Mouse (Mus musculus) CD4-positive, CD25-positive, alpha-beta regulatory T cell, adult 4 months (primary cell): ENCODE results near the gene Mctp2. TPM values are rescaled to one million over a fixed set of nuclear protein-coding genes. Genes with fewer than 3 reads are reported as not detected.

Source experiments
- ATAC-seq: one replicate; pipeline ENCODE4 v1.8.0; 2017
- polyA plus RNA-seq, 2 experiments: library from polyadenylated mRNA; unstranded; fragments of 100-300 nt; shearing (Covaris generic); gene quantifications; one replicate each; pipeline ENCODE4 v1.2.1; 2017

Mctp2 gene
- polyA plus RNA-seq = 1 to 10 TPM; 2.1 to 2.8 TPM

DNA sequence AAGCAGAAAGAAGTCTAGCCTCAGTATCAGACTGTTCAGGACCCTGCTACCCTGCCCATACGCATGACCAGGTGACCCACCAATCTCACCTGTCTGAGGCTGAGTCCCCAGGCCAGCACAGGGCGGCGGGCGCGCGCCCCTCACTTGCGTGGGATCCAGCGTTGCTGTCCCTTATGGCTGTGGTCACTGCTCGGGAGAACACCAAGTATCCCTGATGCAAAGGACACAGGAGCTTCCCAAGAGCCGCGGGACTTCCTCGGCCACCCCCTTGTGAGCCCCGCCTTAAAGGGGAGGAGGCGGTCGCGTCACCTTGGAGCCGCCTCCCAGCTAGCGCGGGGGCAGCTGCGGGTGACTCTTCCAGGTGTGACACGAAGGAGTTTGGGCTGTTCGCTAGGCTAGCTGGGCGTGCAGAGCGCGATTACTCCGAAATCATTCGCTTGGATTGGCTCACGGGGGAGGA lies at the start of gene Mctp2:
Mctp2 (minus strand) TSS at position 227 of the 460 bp plus-strand sequence.
- ATAC-seq = peak; percentile 90

DNA sequence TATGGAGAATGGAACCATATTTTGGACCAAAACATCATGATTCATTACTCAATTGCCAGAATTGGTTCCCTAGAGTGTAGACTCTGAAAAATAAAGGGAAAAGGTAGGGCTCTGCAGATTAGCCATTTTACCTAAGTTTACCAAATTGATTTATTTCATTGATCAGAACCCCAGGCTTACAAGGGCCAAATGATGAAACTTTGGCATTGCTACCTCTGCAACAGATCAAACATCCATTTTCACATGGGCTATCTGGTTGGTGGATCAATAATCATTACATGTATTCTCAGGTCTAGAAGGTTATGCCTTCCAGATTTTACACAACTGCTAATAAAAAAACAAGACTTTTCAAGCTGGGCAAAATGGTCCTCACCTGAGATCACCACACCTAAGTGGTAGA lies 39.5 kb upstream of the Mctp2 start:
- no peak for ATAC-seq

DNA sequence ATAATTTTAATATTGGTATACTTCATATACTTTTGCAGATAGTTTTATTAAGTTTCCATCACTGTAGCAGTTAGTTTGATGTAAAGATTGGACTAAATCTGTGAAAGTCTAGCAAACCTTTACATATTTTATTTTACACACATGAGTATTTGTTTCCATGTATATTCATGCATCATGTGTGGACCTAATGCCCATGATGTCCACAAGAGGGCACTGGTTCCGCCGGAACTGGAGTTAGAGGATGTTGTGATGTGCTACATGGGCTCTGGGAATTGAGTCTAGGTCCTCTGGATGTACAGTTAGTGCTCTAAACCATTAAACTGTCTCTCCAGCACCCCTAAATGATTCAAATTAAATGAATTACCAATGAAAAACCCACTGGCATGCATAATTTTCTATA lies 37.3 kb upstream of the Mctp2 start:
- no peak for ATAC-seq

DNA sequence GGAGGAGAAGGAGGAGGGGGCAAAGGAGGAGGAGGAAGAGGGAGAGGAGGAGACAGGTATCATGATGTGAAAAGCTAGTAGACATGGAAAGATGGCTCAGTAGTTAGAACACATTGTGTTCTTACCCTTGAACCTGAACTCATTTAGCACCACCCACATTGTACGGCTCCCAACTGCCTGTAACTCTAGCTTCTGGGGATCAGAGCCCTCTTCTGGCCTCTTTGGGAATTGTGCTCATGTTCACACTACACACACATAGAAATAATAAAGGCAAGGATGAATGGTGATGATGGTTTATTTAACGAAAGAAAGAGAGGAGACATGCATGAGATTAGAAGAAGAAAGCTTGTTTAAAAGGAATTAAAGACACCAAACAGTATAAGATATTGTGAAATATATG lies 36.4 kb upstream of the Mctp2 start:
- no peak for ATAC-seq

DNA sequence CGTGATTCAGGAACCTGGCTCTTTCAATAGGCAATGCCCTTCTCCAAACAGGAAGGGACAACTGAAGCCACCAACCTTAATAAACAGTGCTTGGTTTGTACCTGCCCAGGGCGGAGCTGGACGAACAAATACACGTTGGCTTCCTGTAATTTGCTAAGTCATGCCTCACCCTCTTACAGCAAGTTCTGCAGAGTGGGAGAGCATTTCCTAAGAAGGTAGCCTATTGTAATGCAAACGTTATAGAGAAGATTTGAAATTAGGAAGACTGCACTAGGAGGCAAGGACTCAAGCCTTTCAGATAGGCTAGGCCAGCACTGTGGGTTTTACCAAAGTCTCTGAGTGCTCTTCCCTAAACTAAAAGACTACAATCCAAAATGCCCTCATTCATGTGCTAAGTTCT lies 19.6 kb upstream of the Mctp2 start:
- no peak for ATAC-seq

DNA sequence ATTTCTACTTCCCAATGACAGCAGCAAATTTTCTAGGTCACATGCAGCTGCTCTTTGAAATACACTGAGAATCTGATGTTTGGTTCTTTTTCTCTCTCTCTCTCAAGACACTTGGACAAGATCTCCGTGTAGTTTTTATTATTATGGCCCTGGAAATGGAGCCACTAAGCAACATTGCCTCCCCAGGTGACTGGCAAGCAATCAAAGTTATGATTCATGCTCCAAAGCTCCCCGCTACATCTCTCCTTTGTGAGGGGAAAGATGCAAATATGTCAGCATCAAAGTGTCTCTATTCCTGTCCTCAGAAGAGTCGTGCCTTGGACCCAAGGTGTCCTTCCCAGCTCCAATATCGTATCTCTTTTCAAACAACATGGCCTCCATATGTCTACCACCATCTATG lies 14.5 kb upstream of the Mctp2 start:
- ATAC-seq = no peak

DNA sequence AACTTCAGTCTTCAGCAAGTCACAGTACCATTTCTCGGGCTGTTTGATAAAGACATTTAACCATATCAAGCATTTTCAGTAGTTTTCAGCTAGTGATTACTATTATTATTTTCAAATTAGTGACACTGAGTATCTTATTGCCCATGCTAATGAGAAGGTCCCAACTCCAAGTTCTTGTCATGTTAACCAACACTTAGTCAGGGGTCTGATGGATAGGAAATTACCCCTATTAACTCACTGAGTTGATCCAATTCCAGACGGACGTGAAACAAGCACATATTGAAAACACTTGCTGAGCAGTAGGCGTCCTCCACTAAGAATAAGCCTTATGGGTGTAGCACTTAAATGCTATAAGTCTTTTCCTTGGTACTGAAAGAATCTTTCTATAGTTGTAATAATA lies 14.0 kb upstream of the Mctp2 start:
- no peak for ATAC-seq

DNA sequence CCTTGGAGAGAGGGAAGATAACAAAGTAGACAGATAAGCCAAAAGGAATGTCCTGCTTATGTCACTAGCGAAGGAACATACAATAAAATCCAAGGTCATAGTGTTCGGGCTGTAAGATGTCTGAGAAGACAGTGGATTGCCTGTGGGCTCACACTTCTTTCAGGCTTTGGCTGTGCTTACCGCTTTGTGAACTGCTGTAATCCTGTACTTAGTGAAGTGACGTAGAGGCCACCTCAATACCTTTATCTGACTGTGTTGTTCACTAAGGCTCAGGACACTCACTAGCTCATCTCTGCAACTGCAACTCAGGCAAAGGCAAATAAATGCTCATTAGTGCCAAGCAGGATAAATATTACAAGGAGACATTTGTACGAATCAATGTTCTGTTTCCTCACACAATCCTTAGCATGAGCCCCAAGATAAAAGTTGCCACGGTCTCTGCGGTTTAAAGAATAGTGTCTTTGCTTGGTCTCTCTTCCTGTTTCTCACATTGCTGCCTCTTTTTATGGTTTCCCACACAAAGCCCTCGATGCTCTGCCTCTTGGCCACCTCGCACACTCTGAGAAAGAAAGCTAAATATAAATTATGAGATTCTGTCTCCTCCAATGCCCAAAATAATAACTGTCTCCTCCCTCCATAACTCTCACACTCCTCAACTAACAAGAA lies 8.1 kb upstream of the Mctp2 start:
- ATAC-seq = peak; percentile 62

DNA sequence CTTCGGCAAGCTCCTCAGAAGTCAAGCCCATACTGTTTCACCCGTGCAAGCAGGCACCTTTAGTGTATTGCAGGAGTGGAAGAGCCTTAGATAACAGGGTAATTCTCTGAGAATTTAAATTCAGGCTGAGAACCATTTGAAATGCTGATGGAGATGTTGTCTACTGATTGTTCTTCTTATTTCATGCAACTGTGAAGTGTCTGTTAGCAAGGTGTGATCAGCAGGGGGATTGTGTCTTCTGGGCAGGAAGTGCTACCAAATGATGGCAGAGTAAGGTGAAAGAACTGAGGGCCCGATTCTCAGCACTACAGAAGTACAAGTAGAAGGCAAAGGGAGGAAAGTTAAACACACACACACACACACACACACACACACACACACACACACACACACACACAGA lies 7.5 kb upstream of the Mctp2 start:
- peak; percentile 62 for ATAC-seq

DNA sequence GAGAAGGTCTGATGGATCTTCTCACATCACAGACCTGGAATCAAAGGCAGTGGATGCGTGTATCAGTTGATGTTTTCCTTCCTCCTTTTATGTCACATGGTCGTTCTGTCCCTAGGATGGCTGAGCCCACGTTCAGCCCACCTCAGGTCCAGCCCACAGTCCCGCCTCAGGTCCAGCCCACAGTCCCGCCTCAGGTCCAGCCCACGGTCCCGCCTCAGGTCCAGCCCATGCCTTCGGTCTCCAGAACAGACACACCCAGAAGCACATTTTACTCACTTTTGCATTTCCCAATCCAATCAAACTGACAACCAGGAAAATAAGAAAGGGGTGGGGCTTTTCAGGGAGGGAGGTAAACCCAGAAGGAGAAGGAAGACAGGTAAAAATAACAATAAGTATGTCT lies 5.2 kb upstream of the Mctp2 start:
- ATAC-seq = no peak

DNA sequence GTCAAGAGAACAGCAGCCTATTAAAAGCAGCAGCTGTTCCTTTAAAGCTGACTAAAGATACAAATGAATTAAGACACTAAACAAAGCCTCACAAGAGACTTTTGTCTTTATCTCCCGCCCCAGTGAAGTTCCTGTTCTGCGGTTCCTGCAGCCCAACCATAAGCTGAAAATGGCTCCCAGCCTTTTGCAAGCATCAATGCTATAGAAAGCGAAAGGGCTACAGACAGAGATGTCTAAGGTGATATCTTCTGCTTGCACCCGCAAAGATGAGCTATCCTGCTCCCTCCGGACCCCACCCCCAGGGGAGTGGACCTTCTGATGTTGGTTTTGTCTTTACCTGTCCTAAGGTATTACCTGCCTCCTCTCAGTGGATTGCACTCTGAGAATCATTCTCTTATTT lies 1.7 kb upstream of the Mctp2 start:
- peak; percentile 54 for ATAC-seq

DNA sequence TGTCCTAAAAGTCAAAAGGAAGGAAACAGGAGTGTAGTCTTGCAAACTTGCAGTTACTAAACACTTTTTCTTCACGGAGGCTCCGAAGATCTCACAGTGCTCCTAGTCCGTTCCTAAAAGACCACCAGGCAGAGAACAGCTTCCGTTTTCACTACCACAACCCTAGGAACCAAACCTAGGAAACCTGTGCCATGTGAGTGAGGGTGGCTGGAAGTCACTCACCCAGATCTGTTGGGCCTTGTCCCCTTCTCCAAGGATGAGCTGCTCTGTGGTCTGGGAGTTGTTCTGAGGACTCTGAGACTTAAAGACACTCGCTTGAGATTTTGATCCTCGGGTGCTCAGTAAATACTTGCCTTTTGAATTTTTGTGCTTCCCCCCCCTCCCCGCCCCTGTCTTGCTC lies 439 bp upstream of the Mctp2 start:
- no peak for ATAC-seq

DNA sequence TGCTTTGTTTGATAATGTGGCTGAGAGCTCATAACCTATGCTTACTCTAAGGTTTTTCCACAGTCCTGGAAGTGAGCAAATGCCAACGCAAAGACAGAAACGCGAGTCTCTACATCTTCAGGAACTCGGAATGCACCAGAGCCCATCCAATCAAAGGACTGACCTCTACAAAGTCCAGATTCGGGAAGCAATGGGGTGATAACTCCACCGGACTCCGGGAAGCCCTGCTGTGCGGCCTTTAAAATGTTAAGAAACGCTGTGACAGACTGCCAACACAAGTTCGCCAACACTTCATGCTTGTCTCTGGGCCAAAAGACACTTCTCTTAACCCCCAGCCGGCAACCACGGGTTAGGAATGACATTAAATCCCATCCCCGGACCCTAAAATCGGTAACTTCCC lies 437 bp downstream of the Mctp2 start:
- peak; percentile 1 for ATAC-seq

DNA sequence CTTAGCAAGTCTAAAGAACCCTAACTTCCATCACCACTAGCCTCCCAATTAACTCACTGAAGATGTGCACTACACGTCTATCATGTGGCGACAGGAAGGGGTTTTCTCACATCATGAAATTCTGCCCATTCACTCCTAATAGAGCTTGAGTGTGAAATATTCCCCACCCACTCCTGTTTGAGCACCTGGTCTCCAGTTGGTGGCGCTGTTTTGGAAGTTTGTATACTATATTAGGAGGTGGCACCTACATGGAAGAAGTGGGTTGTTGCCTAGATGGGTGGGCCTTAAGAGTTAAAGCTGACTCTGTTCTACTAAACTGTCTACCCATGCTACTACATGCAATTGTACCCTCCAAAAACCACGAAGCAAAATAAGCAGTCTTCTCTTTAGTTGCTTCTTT lies 4.7 kb downstream of the Mctp2 start:
- no peak for ATAC-seq

DNA sequence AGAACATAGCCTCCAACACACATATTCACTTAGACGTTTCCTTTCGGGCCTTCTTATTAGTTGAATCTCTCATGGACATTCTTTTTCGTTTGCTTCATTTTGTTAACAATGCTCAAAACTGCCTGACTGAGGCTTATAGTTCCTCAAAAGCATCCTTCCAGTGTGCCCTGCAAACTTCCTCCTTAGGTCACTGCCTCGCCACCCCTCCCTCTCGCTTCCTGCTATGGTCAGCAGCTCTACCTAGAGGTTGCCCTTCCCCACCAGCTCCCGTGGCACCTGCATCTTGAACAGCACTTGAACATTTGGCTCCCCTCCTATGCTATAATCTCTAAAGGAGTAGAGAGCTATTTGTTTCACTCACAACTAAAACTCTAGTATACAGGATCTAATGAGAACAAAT lies 6.7 kb downstream of the Mctp2 start:
- no peak for ATAC-seq

DNA sequence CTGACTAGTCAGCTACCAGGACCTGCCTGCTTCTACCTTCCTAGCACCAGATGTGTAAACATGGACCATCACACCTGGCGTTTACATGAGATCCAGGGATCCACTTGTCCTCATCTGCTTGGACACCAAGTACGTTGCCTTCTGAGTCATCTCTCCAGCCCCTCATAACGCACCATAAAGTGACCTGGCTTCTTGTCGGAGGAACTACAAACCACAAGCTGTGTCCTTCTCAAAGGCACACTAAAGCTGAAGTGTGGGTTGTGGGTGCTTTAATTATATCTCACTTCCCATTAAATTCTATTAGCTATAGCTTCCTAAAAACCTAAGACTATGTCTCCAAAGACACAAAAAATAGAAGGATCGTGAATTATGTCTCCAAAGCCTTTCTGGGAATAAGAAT lies 9.4 kb downstream of the Mctp2 start:
- no peak for ATAC-seq

DNA sequence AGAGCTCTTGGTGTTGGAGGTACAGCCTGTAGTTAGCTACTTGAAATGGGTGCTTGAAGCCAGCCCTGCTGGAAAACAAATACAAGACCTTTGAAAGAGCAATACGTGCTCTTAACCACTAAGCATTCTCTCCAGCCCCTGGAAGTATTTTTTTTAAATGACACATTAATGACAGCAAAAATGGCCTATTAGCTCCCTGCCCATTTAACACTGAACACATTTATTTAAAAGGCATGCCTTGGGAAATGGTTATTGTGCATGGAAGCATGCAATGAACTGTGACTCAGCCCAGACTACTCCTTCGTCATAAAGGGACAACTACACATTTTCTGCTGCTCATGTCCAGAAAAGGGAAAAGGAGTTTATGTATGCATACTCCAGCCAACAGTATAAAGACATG lies 10.2 kb downstream of the Mctp2 start:
- ATAC-seq = no peak

DNA sequence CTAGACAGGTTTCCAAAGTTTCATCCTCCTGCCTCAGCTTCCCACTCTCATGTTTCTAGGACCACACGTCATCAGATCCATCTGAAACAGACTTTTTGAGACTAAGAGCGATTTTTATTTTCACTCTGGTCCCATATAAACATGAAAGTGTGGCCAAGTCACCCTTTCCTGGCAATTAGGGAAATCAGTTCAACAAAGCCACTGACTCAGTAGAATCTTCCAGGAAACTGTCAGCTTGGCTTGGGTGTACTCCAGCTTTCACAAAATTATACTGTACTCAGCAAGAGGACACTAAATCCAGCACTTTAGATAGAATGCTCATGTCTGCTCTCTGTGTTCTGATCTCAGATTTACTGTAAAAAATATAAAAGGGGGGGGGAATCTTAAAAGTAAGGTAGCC lies 11.5 kb downstream of the Mctp2 start:
- ATAC-seq = no peak

DNA sequence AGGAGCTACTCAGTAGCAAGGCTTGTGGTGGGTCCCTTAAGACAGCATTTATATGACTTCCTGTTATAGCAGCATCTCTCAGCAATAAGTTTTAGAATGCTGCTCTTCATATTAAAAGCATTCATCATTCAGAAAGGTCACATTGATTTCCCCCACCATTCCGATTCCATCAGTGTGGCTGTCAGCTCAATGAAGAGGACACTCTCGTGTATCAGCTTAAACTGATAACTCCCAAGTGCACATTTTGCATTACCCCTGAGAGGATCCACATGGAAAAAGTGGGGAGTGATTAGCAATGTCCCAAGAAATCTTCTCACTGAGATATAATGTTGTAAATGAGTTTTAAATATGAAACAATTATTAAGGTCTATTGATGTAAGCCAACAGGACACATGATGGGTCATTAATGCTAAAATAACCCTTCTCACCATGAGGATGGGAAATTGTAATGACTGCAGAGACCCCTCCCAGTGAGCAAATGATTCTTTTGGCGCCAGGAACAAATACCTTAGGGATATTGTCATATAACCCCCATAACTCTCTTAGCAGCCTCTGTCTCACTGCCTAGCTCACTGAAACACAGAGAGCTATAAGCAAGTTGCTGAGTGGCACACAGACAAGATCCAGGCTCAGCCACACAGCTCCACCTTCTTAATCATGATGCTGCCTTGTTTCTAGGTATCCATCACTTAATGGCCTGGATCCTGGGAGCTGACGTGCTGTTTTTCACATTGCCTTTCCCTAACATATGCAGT lies 12.4 kb downstream of the Mctp2 start:
- no peak for ATAC-seq

DNA sequence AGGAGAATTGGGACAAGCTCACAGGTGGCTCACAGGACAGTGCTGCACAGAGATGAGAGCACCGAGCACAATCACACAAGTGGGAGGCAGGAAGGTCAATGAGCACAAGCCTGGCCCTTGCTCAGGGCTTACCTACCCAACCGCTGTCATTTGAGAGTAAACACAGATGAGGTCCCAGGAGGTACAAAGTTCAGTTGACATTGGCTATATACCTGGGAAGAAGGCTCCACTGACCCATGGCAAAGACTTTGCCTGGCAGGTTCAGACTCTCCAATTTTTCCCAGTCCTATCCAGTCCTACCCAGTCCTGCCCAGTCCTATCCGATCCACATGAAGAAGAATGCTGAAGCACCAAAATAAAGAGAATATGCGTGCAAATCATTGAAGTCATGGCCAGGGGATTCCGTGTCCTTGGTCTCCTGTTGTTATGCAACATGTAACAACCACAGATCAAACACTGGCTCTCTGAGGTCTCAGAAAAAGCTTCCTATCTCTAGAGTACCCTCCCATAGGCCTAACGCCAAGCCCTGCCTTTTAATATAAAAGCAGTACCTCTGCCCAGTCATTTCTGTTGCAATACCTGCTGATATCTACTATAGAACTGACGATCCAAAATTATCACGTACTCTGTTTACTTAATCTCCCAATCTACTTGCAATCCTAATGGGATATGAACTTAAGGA lies 14.0 kb downstream of the Mctp2 start:
- ATAC-seq = no peak

DNA sequence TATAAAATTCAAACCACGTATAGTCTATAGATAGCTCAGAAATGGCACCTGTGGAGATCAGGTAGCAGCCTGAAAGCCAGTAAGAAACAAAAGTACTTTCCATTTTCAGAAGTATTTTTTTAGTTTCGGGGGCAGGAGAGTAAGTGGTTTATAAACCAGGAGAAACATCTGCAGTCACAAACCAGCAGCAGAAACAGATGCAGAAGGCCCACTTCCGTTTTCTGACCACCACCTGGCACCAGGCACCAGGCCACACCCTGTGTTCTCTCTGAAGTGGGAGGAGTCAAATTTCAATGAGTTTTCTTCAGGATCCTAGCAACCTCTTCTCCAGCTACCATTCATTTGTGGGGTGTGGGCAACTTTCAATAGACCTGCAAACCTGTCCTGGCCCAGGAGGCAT lies 25.7 kb downstream of the Mctp2 start:
- ATAC-seq = no peak

DNA sequence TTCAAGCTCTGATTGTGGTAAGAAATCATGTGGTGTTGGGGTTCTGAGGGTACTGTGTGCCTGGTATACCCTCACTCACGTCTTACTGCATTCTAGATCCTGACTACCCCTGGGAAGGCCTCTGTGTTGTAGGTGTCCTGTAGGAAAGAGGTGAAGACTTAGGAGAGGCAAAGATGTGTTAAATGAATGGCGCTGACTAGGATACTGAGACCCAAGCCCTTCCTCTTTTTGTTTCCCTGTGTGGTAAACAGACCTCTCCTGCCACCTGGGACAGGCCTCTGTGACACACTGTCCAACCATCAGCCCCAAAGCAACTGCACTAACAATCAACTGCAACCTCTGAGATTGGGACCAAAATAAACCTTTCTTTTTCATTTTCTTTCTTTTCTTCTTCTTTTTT lies 28.0 kb downstream of the Mctp2 start:
- no peak for ATAC-seq

DNA sequence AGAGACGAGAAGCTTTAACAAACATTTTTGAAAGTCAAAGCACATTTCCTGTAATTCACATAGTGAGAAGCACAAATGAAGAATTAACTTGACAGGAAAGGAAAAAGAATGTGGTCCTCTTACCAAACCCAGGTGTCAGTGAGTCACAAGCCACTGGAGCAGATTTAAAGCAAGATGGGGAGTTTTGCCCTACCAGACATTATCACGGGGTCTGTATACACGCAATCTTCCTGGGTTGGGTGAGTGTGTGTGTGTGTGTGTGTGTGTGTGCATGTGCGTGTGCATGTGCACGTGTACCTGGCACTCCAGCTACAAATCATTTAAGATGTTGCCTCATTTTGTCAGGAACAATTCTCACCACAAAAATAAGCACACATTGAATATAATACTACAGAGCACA lies 30.9 kb downstream of the Mctp2 start:
- ATAC-seq = peak; percentile 64

DNA sequence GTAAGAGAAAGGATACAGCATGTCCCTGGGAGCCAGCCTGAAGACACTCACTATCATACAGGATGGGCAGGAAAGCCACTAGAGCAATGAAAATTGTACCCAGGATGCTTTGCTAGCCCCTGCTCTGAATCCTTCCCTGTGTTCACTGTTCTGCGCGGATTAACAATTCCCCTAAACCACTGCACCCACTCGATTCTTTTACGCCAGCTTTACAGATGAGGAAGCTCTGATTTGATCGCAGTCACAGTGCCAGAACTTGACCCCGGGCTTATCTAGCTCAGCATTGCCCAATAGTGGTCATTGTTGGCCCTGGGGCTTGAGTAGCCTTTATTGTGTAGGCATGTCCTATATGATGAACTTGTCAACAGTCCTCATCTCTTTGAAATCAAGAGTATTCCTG lies 34.9 kb downstream of the Mctp2 start:
- no peak for ATAC-seq
